Mouse (Mus musculus) heart, adult 2 months (tissue): ENCODE data around the gene Efnb3. TPM values are rescaled to one million over a fixed set of nuclear protein-coding genes. Genes with fewer than 3 reads are reported as not detected.
A peak's percentile ranks its signal among the peaks of the same experiment; 100 is the strongest.

Source experiments
- DNase-seq, 2 experiments: peaks; one replicate each; pipeline ENCODE4 v3.0.0; 2021
- H3K27ac ChIP-seq: fragments of 200-600 bp; 2 replicates; pipeline ENCODE4 v1.8.1; 2022
- H3K27me3 ChIP-seq: fragments of 200-500 bp; 2 replicates; pipeline ENCODE4 v1.6.1; 2012; ENCODE audit warnings: mild to moderate bottlenecking, low read length, inconsistent platforms, mixed read lengths; ENCODE audit not compliant: control insufficient read depth, insufficient read depth
- H3K36me3 ChIP-seq: fragments of 200-500 bp; 2 replicates; pipeline ENCODE4 v1.6.1; 2012; ENCODE audit warnings: low read length, inconsistent platforms; ENCODE audit not compliant: control insufficient read depth, insufficient read depth
- H3K4me1 ChIP-seq: fragments of 200-500 bp; 2 replicates; pipeline ENCODE4 v1.6.1; 2011; ENCODE audit warnings: low read length; ENCODE audit not compliant: control insufficient read depth, insufficient read depth
- H3K4me3 ChIP-seq: fragments of 200-600 bp; 2 replicates; pipeline ENCODE4 v1.8.1; 2022
- H3K79me2 ChIP-seq: fragments of 200-500 bp; replicated peaks from 2 replicates; pipeline ENCODE4 v1.6.1; 2012; ENCODE audit warnings: mild to moderate bottlenecking, inconsistent platforms, low read length, moderate library complexity, mixed read lengths; ENCODE audit not compliant: control insufficient read depth, insufficient read depth
- H3K9ac ChIP-seq: fragments of 200-500 bp; 2 replicates; pipeline ENCODE4 v1.6.1; 2012; ENCODE audit warnings: low read depth, mild to moderate bottlenecking, control low read depth, inconsistent platforms, low read length, mixed read lengths
- CTCF ChIP-seq: fragments of 200-600 bp; IDR thresholded peaks from 2 replicates; pipeline ENCODE4 v1.8.1; 2022; ENCODE audit warnings: antibody characterized with exemption, mild to moderate bottlenecking, moderate library complexity
- EP300 ChIP-seq: fragments of 200-500 bp; IDR thresholded peaks from 2 replicates; pipeline ENCODE4 v1.6.1; 2011; ENCODE audit warnings: low read depth, low read length, control low read depth; ENCODE audit not compliant: insufficient read depth
- POLR2A ChIP-seq: fragments of 200-500 bp; IDR thresholded peaks from 2 replicates; pipeline ENCODE4 v1.6.1; 2011; ENCODE audit warnings: mild to moderate bottlenecking, low read depth, low read length, control low read depth; ENCODE audit not compliant: insufficient read depth
- WGBS: fragments of 180-500 bp; shearing (Covaris S2); methylation state at CpG from one replicate; pipeline ENCODE4 v1.1.7; 2018; 5-methylcytosine and 5-hydroxymethylcytosine counted together
- intact Hi-C: fragments of 180-260 bp; cut with DNase I; formaldehyde crosslinking; loops from one replicate; pipeline ENCODE4 v1.15.1; 2025
- microRNA-seq, 2 experiments: library from miRNA; unstranded; fragments of <30 nt; microRNA quantifications; one replicate each; pipeline ENCODE4 v1.2.0; 2021
- polyA plus RNA-seq: library from polyadenylated mRNA; depleted of rRNA; stranded (reverse); fragments of >200 nt; gene quantifications from 2 replicates; pipeline ENCODE4 v1.2.3, GENCODE M21; 2012; rRNA removed
- total RNA-seq, 2 experiments: library from RNA; stranded (reverse); gene quantifications; 2 replicates each; pipeline ENCODE4 v1.2.3; 2021

The Efnb3 gene
- total and polyA plus RNA-seq, 3 experiments: 57.4 to 106 (median 89.2) TPM

GRCm38 (mm10) chr11:69510796-69511496, 49.1 kb downstream of the Efnb3 start:
- Histone ChIP-seq H3K36me3 (no peaks in the 10 kb centered on the region), H3K79me2 (no peaks in the 10 kb centered on the region), H3K9ac (0 out of 2 replicates have a peak overlapping the region, but pooled peaks have one; percentile 3), H3K4me1 (0 out of 2 replicates have a peak, but pooled peaks cover 2% of the 10 kb centered on the region), H3K27ac (peak overlapping the region; percentile 42), H3K27me3 (no peaks in the 10 kb centered on the region), H3K4me3 (no peak overlapping the region)
- peak; percentile 18 to 27 for DNase-seq
- TF ChIP-seq EP300 (no peak), CTCF (no peak), POLR2A (no peak)
- intact Hi-C loops: no loop called here
- WGBS: 26% methylated on average over 7 of the region's 7 CpGs

Small RNAs within 50 kb of the gene (microRNA-seq; reads per million reads assigned to microRNA genes)
- 0 reads per million in 2 experiments for gene Gm27493

Other genes with a start within 250 kb of the Efnb3 start
- 1 to 10 TPM; 2.3 to 2.5 TPM for gene Cntrob, start 236.4 kb downstream of the Efnb3 start, total RNA-seq
- gene Cntrob, start 236.4 kb downstream of the Efnb3 start, polyA plus RNA-seq: 3.0 and 4.0 TPM in 2 replicates
- 10 to 100 TPM; 45.5 to 48.0 TPM for gene Trappc1, start 236.2 kb downstream of the Efnb3 start, total RNA-seq
- 46.6 and 84.3 TPM in 2 replicates for gene Trappc1, start 236.2 kb downstream of the Efnb3 start, polyA plus RNA-seq
- gene Kcnab3, start 233.9 kb downstream of the Efnb3 start, total RNA-seq: under 1 TPM; 0.11 to 0.23 TPM
- gene Kcnab3, start 233.9 kb downstream of the Efnb3 start, polyA plus RNA-seq: 0.53 and 0.61 TPM in 2 replicates
- gene Rnf227, start 219.7 kb downstream of the Efnb3 start, total RNA-seq: under 1 TPM; 0.31 to 0.36 TPM
- gene Rnf227, start 219.7 kb downstream of the Efnb3 start, polyA plus RNA-seq: 0.51 and 0.82 TPM in 2 replicates
- 10 to 100 TPM; 18.3 to 20.2 TPM for gene Chd3, start 190.8 kb downstream of the Efnb3 start, total RNA-seq
- gene Chd3, start 190.8 kb downstream of the Efnb3 start, polyA plus RNA-seq: 20.3 and 22.2 TPM in 2 replicates
- 100 to 1,000 TPM; 102 to 113 TPM for gene Naa38, start 164.7 kb downstream of the Efnb3 start, total RNA-seq
- gene Naa38, start 164.7 kb downstream of the Efnb3 start, polyA plus RNA-seq: 128 and 145 TPM in 2 replicates
- 10 to 100 TPM; 27.9 to 32.1 TPM for gene Cyb5d1, start 164.6 kb downstream of the Efnb3 start, total RNA-seq
- gene Cyb5d1, start 164.6 kb downstream of the Efnb3 start, polyA plus RNA-seq: 19.9 and 29.8 TPM in 2 replicates
- 10 to 100 TPM; 20.4 to 21.4 TPM for gene Tmem88, start 162.0 kb downstream of the Efnb3 start, total RNA-seq
- 61.4 and 66.4 TPM in 2 replicates for gene Tmem88, start 162.0 kb downstream of the Efnb3 start, polyA plus RNA-seq
- gene Kdm6b, start 146.5 kb downstream of the Efnb3 start, total RNA-seq: 10 to 100 TPM; 19.7 to 27.8 TPM
- 6.5 and 8.6 TPM in 2 replicates for gene Kdm6b, start 146.5 kb downstream of the Efnb3 start, polyA plus RNA-seq
- under 1 TPM; 0.08 to 0.41 TPM for gene Dnah2, start 11.1 kb downstream of the Efnb3 start, total RNA-seq
- gene Dnah2, start 11.1 kb downstream of the Efnb3 start, polyA plus RNA-seq: 0.15 and 0.23 TPM in 2 replicates
- 1 to 10 TPM; 5.4 to 5.6 TPM for gene Wrap53, start 20.1 kb upstream of the Efnb3 start, total RNA-seq
- gene Wrap53, start 20.1 kb upstream of the Efnb3 start, polyA plus RNA-seq: 10.1 and 10.5 TPM in 2 replicates
- gene Trp53, start 20.2 kb upstream of the Efnb3 start, total RNA-seq: 10 to 100 TPM; 13.6 to 15.3 TPM
- gene Trp53, start 20.2 kb upstream of the Efnb3 start, polyA plus RNA-seq: 35.0 and 41.6 TPM in 2 replicates
- 10 to 100 TPM; 17.0 to 20.3 TPM for gene Atp1b2, start 45.7 kb upstream of the Efnb3 start, total RNA-seq
- 23.7 and 30.0 TPM in 2 replicates for gene Atp1b2, start 45.7 kb upstream of the Efnb3 start, polyA plus RNA-seq
- not detected for gene Shbg, start 57.7 kb upstream of the Efnb3 start, total RNA-seq
- gene Shbg, start 57.7 kb upstream of the Efnb3 start, polyA plus RNA-seq: not detected in 2 replicates
- gene Sat2, start 61.8 kb upstream of the Efnb3 start, total RNA-seq: 1 to 10 TPM; 1.8 to 1.9 TPM
- 4.5 and 6.1 TPM in 2 replicates for gene Sat2, start 61.8 kb upstream of the Efnb3 start, polyA plus RNA-seq
- gene Fxr2, start 72.8 kb upstream of the Efnb3 start, total RNA-seq: 100 to 1,000 TPM in 1 of 2 experiments, 10 to 100 TPM in 1; 86.0 to 103 TPM
- gene Fxr2, start 72.8 kb upstream of the Efnb3 start, polyA plus RNA-seq: 61.2 and 112 TPM in 2 replicates
- not detected for gene Sox15, start 95.1 kb upstream of the Efnb3 start, total RNA-seq
- not detected in 2 replicates for gene Sox15, start 95.1 kb upstream of the Efnb3 start, polyA plus RNA-seq
- 10 to 100 TPM; 13.7 to 14.2 TPM for gene Mpdu1, start 102.4 kb upstream of the Efnb3 start, total RNA-seq
- gene Mpdu1, start 102.4 kb upstream of the Efnb3 start, polyA plus RNA-seq: 40.8 and 41.3 TPM in 2 replicates
- gene Cd68, start 105.9 kb upstream of the Efnb3 start, total RNA-seq: 1 to 10 TPM; 7.4 to 7.6 TPM
- gene Cd68, start 105.9 kb upstream of the Efnb3 start, polyA plus RNA-seq: 7.0 and 14.8 TPM in 2 replicates
- gene Eif4a1, start 112.2 kb upstream of the Efnb3 start, total RNA-seq: 100 to 1,000 TPM; 173 to 198 TPM
- 147 and 250 TPM in 2 replicates for gene Eif4a1, start 112.2 kb upstream of the Efnb3 start, polyA plus RNA-seq
- 10 to 100 TPM; 31.1 to 33.2 TPM for gene Senp3, start 121.9 kb upstream of the Efnb3 start, total RNA-seq
- 35.1 and 51.8 TPM in 2 replicates for gene Senp3, start 121.9 kb upstream of the Efnb3 start, polyA plus RNA-seq
- 1 to 10 TPM; 1.4 to 3.2 TPM for gene Tnfsf13, start 125.6 kb upstream of the Efnb3 start, total RNA-seq
- gene Tnfsf13, start 125.6 kb upstream of the Efnb3 start, polyA plus RNA-seq: 2.9 and 4.0 TPM in 2 replicates
- 10 to 100 TPM; 18.4 to 21.9 TPM for gene Tnfsf12, start 135.6 kb upstream of the Efnb3 start, total RNA-seq
- 29.2 and 32.0 TPM in 2 replicates for gene Tnfsf12, start 135.6 kb upstream of the Efnb3 start, polyA plus RNA-seq
- gene Tnfsfm13, start 135.9 kb upstream of the Efnb3 start, total RNA-seq: 1 to 10 TPM; 2.8 to 3.2 TPM
- 3.7 and 4.7 TPM in 2 replicates for gene Tnfsfm13, start 135.9 kb upstream of the Efnb3 start, polyA plus RNA-seq
- gene Polr2a, start 198.4 kb upstream of the Efnb3 start, total RNA-seq: 10 to 100 TPM; 25.3 to 30.4 TPM
- gene Polr2a, start 198.4 kb upstream of the Efnb3 start, polyA plus RNA-seq: 15.6 and 20.2 TPM in 2 replicates
- not detected for gene Slc35g3, start 201.8 kb upstream of the Efnb3 start, total RNA-seq
- 0.35 TPM in 1 of 2 replicates, not detected in the other for gene Slc35g3, start 201.8 kb upstream of the Efnb3 start, polyA plus RNA-seq
- gene Zbtb4, start 205.7 kb upstream of the Efnb3 start, total RNA-seq: 10 to 100 TPM; 42.9 to 47.9 TPM
- gene Zbtb4, start 205.7 kb upstream of the Efnb3 start, polyA plus RNA-seq: 19.8 and 25.4 TPM in 2 replicates
- gene Chrnb1, start 235.7 kb upstream of the Efnb3 start, total RNA-seq: 1 to 10 TPM; 4.1 TPM
- gene Chrnb1, start 235.7 kb upstream of the Efnb3 start, polyA plus RNA-seq: 10.3 and 16.4 TPM in 2 replicates
- gene Fgf11, start 241.7 kb upstream of the Efnb3 start, total RNA-seq: 1 to 10 TPM; 1.9 to 2.5 TPM
- 3.3 and 4.3 TPM in 2 replicates for gene Fgf11, start 241.7 kb upstream of the Efnb3 start, polyA plus RNA-seq
- under 1 TPM; 0.25 to 0.29 TPM for gene Tmem102, start 245.4 kb upstream of the Efnb3 start, total RNA-seq
- gene Tmem102, start 245.4 kb upstream of the Efnb3 start, polyA plus RNA-seq: 0.44 and 0.47 TPM in 2 replicates